Mouse (Mus musculus) kidney, postnatal 36 days (tissue): ENCODE data around the gene Trio.
A peak's percentile ranks its signal among the peaks of the same experiment; 100 is the strongest.
"Not testable (repeated sequence)": the region's sequence is repeated elsewhere in the genome, so short reads cannot be mapped to it uniquely, and the experiment has no call there.

Source experiments
- DNase-seq, 2 experiments: peaks; one replicate each; pipeline ENCODE4 v3.0.0; 2021 to 2022; ENCODE audit warnings: mixed read lengths in 2 of 2

Gene Trio

DNA sequence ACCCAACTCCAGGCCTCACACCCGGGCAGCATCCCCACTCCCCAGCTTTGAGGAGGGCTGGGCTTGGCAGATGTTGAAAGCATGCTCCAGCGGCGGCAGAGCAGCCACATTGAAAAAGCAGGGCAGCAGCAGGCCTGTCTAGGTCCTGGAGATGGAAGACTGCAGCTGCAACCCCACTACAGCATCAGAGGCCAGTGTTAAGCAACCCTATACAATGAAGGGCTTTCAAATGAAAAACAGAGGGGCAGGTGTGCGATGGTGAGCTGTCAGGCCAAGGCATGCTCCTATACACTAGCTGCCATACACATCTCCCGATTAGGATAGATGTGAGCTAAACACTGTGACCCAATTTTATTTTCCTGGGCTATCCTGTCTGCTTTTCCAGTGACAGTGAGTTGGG lies 265.8 kb downstream of the Trio start:
- no peak for DNase-seq

DNA sequence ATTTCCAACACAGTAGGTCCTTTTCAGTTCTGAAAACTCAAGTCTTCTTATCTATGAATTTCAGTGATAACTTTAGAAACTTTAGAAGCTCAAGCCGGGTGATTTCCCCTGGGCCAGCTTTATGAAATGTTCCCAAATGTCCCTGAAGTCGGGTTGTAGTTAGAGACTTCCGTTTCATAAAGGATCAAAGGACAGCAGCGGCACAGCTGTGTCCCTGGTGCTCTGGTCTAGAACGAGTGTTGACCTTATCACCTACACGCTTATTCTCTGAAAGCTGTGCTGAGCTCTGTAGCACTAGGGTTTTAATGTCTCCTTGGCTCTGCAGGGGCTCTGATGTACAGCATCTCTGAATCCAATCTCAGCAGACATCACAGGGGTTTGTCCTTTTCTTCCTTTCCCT lies 267.0 kb downstream of the Trio start:
- DNase-seq, result no peak

- DNase-seq, result no peak
Measured at GRCm38 (mm10) chr15:27756426-27756825, 269.2 kb downstream of the Trio start.

DNA sequence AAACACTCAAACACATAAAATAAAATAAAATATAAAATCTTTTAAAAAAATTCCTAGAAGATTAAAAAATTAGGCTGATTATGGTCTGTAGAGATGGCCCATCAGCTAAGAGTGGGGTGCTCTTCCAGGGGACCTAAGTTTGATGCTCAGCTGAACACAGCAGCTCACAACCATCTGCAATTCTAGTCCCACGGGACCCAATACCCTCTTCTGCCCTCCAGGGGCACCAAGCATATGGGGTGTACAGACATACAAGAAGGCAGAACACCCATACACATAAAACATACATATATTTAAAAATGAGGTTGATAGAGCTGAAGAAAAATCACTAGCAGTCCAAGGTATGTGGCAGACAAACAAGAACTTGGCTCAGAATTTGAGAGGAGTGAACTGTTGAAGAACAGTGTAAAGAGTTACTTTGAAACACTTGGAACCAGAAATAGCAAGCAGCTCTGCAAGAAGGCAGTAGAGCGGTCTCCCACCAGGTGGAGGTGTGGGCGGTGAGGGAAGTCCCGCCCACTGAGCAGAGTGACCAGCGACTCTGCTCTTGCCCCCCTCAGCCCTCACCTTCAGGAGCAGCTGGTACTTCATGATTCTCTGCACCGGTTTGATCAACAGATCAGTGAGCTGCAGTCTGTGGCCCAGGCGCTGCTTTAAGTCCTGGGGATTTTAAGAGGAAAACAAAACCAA lies 270.9 kb downstream of the Trio start:
- no peak for DNase-seq

DNA sequence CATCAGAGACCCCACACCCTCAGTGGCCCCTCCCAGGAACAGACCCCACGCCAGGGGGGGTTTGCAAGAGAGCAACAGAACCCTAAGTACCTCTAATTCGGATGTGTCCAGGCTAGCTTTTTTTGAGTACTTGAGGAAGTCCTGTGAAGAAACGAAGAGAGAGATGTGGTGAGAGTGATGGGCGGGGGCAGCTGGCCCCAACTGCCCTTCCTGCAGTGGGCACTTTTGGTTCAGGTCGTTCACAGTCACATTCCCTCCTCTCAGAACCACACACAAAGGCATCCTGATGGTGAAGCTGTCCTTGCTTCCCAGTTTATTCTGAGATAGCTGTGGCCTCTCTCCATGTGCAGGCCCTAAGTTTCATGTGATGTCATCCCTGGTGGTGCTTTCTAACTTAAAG lies 271.7 kb downstream of the Trio start:
- DNase-seq, result no peak

DNA sequence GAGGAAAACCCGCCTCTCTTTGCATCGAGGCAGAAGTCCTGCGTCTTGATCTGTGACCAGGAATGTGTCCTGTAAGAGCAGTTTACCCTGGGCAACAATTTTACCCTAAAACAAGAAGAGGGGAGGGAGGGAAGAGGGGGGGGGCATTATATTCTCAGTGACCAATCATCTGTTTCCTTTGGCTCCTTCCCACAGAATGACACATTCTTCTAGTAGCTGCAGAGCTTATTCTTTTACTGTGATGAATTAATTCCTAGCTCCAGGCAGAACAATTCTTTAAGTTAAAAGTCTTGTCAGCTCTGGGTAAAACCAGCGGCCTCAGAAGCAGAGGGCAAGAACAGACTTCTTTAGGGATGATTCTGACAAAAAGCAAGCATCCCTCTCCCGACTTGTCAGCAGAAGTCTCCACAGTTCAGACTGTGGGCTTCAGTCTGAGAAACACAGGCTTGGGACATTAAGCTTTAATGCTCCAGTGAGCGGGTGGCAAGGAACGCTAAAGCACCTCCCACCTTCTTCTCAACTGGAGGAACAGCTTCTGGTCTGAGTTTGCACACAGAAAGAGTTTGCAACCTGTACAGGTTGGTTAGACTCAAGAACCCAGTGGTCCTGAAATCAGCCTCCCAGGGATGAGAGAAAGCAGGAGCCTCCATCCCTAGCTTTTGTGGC lies 272.8 kb downstream of the Trio start:
- DNase-seq, result peak; percentile 25 to 41

DNA sequence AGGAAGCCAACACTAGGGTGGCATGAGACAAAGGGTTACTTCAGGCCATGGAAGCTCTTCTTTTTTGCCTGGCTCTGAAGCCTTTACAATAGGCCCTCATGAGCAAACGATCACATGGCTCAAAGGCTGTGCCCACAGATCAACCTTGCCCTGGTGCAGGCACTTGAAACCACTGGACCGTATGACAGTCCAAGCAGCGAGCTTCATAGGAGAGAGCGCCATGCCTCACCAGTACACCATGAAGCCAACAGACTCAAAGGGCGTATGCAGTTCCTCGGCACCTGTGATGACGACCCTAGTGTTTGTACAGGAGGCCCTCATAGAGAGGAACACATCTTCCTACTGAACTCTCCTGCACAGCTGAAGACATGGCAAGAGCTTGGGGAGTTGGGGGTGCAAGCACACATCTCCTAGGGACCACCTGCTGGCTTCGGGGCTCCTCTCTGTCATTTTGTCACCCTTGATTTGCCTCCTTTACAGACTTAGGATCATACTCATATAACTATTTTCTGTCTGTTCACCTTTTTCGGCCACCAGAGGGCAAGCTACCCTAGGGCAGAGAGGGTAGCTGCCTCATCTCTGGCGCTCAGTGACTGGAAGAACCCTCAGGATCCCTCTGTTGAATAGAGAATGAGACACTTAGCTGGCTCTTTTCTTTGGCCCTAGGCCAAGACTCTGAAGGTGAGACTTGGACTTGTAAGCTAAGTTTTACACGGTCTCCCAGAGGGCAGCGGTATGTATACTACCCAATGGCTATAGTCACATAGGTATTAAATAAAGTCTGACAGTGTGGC lies 273.8 kb downstream of the Trio start:
- peak; percentile 68 to 77 for DNase-seq

DNA sequence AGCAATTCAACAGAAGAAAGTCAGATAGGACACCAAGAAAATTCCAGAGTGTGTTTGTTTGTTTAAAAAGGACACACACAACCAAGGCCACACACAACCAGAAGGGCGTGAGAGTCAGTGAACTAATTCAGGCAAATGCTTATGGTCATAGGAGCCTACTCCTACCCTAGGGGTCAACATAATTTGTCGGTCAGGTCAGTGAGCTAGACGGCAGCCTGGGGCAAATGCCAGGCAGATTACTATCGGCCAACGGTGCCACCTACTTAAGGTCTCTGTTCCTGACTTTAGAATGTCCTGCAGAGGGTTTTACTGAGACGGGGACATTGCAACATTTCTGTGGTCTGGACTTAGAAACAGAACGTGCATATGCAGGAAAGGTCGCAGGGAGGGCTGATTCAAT lies 276.9 kb downstream of the Trio start:
- DNase-seq, result peak; percentile 45 to 52

DNA sequence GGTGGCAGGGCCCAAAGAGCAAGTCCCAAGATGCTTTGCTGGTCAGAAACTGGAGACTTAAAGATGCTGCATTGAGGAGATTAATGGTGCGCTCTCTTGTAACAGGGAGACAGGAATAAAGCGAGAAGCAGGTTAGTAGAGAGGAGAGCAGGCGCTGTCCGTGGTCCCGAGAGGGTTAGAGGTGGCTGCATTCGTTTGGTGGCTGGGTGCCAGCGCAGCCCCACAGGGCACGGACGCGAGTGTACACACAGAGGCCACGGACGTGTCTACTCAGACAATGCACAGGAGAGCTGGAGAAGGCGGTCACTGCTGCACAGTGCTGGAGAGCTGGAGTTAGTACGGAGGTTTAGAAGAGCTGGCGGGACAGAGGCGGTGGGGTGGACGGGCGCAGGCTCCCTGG lies 278.1 kb downstream of the Trio start:
- no peak for DNase-seq

GRCm38 (mm10) chr15:27744995-27745394 lies 280.7 kb downstream of the Trio start:
- DNase-seq, result no peak

GRCm38 (mm10) chr15:27740080-27740479 lies 285.6 kb downstream of the Trio start:
- no peak for DNase-seq

DNA sequence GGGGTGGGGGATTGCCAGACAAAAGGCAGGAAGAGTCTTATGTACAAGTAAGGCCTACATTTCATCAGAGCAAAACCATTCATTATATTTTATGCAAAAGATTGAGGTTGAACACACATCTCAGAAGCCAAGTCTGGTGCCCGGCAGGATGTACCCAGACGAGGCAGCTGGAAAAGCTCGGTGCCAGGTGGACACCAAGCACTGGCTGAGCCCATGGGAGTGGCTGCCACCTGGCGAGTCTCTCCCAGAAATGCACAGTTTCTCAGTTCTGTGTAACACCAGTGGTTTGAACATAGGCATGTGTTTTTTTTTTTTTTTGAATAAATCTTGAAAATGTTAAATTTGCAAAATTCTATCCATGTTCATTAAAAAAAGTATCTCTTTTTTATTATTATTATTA lies 293.8 kb downstream of the Trio start:
- no peak for DNase-seq

DNA sequence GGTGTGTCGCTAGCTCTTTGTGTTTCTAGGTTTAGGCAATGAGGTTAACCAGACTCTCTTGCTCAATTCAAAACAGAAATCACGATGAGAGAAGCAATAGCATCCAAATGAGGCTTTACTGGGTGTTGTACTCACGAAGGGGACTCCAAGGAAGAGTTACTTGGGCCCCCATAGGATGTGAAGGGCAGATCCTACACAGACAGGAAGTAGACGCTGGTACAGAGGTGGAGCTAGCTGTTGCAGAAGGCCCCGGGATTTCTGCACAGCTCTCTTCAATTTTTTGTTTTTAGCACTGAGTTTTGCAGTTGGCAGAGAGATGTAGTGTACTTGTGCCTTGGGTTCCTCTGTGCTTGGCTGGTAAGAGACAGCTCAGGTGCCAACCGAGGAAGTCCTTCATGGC lies 299.4 kb downstream of the Trio start:
- no peak for DNase-seq

DNA sequence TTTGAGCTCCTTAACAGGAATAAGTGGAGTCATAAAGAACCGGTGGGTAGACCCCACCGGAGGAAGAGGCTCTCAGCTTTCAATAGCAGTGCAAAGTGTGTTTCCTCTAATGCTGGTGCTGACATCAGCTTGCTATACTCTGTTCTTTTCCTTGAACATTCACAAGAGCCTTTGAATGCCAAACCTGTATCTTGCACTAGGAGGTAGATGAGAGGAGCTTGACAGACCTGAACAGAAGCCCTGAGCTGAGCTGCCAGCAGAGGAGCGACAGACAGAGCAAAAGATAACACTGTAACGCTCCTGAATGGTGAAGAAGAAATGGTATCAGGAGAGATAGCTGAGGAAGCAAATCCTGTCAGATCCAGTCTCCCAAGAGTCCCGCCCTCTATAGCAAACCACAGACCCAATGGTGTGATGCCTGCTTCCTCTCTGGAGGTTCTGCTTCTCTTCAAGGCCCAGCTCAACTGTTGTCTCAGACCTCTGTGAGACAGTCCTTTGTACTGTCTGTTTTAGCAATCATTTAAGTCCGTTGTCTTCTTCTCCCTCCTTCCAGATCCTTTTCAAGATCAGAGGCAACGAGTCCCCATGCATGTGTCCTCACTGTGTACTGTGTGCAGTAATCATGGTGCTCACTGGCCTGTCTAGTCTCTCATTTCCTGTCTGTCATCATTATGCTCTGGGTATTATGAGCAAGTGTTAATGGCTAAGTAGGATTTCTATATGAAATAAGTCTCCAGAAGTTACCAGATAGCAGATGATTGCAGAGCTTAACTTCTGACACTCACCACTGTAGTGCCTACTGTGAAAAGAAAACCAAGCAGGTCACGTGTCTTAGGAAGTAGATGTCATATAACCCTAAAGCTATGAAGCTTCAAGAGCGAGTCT lies 300.6 kb downstream of the Trio start:
- no peak for DNase-seq

GRCm38 (mm10) chr15:27724298-27724697 lies 301.4 kb downstream of the Trio start:
- DNase-seq, result no peak

DNA sequence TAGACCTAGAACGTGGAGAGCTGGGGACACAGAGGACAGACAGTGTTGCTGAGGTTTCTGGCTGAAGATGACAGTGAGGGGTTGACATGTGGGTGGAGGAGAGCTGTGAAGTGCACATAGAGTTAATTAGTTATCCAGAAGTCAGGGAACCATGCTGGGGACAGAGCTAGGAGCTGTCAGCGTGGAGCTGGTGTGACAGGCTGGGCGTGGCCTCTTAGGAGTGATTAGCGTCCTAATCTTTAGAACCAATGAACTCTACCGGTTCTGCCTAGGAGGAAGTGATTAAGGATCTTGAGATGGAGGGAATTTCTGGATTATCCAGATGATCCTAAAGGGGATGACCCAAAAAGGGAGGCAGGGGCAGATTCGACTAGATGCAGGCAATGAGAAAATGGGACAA lies 301.9 kb downstream of the Trio start:
- no peak for DNase-seq

DNA sequence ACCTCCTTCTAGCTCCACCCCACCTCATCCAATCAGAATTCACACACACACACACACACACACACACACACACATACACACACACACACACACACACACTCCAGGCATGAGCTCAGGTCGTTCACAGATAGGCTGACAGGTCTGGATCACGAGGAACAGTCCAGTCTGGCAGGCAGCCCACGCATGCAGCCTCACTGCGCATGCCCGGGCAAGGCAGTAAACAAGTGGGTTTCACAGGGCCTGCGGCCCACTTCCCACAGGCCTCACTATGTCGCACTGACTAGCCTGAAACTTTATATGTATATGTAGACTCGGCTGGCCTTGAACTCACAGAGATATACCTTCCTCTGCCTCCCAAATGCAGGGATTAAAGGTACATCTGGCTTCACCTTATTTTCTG lies 305.4 kb downstream of the Trio start:
- not testable (repeated sequence) for DNase-seq

DNA sequence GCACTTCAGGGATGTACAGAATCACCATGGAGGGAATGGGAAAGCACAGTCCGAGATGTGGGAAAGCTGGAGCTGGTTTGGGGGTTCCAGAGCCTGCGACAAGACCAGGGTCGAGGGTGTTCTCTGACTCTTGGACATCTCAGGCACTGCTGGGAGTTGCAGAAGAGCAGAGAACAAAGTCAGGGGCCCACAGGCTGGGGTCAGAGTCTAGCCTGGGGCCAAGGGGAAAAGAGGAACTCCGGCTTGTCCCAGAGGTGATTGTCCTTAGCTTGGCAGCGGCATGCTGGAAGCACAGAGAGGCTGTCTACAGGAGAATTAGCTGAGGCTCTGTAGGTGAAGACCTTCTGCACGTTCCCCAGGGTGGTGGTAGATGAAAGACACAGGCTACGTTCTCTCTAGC lies 307.0 kb downstream of the Trio start:
- no peak for DNase-seq

- peak; percentile 19 to 56 for DNase-seq
Measured at GRCm38 (mm10) chr15:27715331-27715730, 310.3 kb downstream of the Trio start.

DNA sequence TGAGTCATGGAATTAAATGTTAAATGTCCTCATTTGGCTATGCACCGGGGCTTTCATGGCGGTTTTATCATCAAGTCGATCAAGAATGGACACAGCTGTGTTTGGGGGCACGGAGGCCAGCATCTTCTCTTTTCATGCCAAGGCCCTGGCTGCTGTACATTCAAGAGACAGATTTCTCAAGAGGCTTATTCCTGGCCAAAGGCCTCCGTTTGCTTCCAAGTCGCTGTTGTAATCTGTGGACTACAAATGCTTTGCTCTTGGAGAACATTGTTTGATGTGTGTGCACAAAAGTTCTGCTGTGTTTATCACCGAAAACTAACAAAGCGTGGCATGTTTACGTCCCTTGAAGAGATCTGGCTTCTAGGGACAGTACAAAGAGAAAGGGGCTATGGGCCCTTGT lies 314.9 kb downstream of the Trio start:
- no peak for DNase-seq

DNA sequence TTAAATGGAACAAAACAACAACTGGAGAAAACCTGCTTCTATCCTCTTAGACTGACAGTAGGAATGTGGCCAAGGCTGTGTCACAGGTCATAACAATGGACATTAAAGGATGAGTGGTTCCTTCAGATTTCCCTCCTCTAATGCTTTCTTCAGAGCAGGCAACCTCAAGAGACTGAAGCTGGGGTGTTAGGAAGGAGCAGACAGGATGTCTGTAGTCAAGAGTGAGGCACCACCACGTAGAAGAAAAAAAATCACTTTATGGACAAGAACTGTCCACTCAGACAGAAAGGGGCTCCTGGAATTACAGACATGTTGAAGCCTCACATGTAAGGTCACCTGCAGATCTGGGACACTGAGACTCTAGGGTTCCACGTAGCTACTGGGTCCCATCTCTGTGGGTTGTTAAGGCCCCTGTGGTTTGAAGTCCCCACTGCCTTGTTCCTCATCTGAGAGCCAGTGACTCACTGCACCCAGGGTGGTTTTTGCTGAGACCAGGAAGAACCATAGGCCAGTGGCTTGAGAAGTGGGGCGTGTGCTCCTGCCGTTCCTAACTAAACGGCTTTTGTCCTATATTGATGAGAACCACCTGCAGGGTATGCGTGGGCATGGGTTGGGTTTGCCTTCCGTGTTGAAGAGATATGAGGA lies 316.6 kb downstream of the Trio start:
- DNase-seq, result no peak

- no peak for DNase-seq
Measured at GRCm38 (mm10) chr15:27708499-27708898, 317.1 kb downstream of the Trio start.

DNA sequence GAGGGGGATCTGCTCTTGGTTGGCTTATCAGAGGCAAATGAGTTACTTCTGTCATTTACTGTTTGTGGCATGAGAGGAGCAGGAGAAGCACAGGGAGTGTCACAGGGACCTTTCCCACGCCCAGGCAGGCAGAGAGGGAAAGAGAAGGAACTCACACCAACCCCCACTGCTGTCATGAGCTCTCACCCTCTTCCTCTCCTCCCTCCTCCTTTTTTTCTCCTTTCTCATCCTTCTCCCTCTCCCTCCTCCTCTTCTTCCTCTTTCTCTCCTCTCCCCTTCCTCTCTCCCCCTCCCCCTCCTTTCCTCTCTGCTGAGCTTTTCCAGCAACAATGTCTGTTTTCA lies 322.7 kb downstream of the Trio start:
- DNase-seq, result no peak
